Mouse (Mus musculus) liver, adult (tissue): ENCODE measurements around the gene Rabl6.

Experiments used
- GATA4 ChIP-seq: IDR thresholded peaks from 2 replicates; pipeline ENCODE4 v1.6.1; 2014; ENCODE audit warnings: mild to moderate bottlenecking, low read length; ENCODE audit not compliant: insufficient replicate concordance

Gene Rabl6

GRCm38 (mm10) chr2:25580621-25581101, 27.7 kb downstream of the Rabl6 start:
- TF ChIP-seq GATA4, result no peak

DNA sequence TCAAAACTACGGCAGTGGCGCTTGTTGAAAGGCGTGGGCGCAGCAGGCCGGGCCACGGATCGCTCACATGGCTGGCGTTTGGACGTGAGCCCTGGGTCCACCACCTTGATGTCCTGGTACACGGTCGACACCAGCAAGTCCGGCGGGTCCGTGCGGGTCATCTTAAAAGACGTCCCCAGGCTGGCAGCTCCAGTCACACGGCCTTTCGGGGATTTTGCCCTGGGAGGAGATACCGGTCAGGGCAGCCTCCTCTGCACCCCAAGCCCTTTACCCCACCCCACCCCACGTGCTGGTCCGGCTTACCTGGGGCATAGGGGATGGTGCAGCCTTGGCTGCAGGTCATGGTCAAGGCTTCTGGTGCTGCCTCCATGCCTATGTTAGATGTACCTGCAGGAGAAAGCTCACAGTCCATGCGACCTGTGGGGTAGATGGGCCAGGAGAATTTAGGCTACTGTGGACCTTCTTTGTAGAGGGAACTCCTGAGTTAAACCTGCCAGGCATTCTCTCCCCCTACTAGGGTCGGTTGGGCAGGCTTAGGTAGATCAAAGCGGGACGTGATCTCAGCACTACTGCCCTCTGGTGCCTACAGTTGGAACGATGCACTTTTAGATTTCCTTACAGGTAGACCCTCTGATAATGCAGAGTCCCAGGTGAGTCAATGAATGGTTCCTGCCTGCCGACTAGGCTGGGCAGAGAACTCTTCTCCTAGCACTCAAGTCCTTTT, 28.4 kb downstream of the Rabl6 start:
- TF ChIP-seq GATA4, result no peak

DNA sequence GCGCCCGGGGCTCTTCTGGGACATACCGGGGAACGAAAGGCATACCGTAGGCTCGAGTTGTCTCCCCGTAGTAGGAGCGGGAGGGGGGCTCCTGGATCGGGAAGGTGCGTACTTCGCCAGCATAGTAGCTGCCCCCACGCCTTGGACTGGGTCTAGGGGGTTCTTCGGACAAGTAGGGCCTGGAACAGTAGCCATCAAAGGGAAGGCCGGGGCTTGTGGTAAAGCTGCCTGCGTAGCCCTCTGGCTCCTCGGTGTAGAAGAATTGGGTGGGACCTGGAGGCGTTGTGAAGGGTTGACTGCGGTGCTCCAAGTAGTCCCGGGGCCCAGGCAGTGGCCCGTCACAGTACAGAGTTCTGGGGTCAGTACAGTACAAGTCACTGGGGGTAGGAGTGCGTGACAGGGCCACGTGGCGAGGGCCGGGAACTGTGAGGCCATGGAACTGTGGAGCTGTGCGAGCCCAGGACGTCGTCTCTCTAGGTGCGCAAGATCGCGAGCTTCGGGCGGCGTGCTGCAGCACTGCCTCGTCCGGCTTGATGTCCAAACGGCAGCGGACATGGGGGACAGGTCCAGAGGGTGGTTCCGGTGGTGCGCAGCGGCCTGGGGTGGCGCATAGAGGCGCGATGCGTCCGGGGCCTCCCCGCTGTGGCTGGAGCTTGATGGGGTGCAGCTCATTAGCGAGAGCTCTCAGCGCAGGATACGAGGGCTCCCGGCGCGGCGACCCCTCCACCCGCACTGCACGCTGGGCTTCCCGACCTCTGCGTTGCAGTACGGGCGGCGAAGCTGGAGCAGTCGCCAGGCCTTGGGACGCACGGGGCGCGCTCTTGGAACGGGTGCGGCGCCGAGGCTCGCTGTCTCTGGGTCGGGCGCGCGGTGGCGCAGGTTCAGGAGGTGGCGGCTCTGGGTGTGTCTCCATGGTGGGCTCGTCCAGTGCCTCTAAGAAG, 29.3 kb downstream of the Rabl6 start:
- no peak for TF ChIP-seq GATA4

DNA sequence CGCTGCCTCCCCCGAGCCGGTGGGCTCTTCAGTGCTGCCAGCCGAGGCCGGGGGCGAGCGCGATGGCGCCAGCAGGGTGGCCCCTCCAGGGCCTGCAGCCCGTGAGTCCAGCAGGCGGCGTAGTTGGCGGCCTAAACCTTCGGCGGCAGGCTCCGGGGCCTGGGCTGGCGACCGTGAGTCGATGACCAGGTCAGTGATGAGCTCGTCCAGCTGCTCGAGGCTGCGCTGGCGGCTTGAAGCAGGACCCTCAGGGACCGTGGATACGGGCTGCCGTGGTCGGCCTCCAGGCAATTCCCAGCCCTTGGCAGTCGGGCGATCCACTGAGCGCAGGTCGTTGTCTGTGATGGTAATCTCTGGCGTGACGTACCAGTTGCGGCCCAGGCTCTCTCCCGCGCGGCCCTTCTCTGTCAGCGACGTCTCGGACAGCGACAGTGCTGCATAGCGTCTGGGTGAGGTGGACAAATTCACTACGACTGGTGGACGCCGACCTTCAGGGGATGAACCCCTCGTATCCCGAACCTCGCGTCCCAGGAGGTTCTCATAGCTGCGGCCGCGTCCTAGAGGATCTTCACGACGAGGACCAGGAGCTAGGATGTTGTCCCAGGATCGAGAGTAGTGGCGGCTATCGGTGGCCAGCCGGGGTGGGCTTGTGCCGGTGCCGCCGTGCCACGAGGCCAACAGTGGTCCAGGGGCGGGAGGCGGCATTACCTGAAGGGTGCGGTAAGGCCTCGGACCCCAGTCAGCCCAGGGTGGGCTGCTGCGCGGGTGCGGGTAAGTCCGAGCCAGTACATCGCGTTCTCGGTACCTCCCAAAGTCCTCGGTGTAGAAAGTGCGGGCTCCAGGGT, 30.1 kb downstream of the Rabl6 start:
- no peak for TF ChIP-seq GATA4

GRCm38 (mm10) chr2:25576965-25577891, 31.1 kb downstream of the Rabl6 start:
- no peak for TF ChIP-seq GATA4

DNA sequence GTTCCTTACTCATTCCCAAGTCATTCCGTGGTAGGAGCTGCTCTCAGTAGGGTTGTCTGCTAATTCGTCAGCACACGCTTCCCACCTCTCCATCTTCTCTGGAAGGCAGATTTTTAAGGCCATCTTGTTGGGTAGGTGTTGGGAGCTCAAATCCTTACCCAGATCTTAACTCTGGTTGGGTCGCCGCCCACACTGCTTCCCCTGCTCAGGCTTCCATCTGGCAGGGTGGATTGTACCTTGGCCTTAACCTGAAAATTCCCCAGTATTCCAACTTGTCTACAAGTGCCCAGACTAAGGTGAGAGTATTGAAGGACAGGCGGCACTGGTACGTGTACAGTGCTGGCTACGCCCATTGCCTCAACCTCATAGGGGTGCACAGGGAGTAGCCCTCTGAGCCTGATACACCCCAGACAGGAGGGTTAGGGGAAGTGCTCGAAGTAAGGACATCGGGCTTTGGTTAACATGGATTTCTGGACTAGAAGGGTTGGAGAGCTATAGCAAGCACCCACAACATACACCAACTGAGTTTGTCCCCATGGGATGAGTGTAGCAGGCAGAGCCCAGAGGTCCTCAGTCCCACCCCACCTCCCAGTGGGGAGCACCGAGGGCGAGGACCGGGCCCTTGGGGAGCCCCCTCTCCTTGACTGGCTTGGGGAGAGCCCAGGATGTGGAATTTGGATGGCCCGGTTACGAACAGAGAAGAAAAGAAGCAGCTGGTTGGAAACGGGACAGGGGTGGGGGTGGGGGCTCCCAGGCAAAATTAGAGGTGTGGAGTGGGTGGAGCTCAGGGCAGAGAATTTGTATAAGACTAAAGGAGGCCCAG, 32.1 kb downstream of the Rabl6 start:
- no peak for TF ChIP-seq GATA4

GRCm38 (mm10) chr2:25575432-25576027, 32.8 kb downstream of the Rabl6 start:
- no peak for TF ChIP-seq GATA4

GRCm38 (mm10) chr2:25574579-25575431, 33.5 kb downstream of the Rabl6 start, which contains the start of the genes Mamdc4 and Phpt1:
Gene Mamdc4, minus strand, starts transcription at chr2:25574845.
Gene Phpt1, minus strand, starts transcription at chr2:25575224.
- no peak; the same call in 1 of the 2 replicates for TF ChIP-seq GATA4

- no peak for TF ChIP-seq GATA4
Measured at GRCm38 (mm10) chr2:25574136-25574535, 34.2 kb downstream of the Rabl6 start.

- TF ChIP-seq GATA4, result no peak
Measured at GRCm38 (mm10) chr2:25573068-25573467, 35.3 kb downstream of the Rabl6 start.

- TF ChIP-seq GATA4, result no peak
Measured at GRCm38 (mm10) chr2:25571221-25571620, 37.1 kb downstream of the Rabl6 start.

DNA sequence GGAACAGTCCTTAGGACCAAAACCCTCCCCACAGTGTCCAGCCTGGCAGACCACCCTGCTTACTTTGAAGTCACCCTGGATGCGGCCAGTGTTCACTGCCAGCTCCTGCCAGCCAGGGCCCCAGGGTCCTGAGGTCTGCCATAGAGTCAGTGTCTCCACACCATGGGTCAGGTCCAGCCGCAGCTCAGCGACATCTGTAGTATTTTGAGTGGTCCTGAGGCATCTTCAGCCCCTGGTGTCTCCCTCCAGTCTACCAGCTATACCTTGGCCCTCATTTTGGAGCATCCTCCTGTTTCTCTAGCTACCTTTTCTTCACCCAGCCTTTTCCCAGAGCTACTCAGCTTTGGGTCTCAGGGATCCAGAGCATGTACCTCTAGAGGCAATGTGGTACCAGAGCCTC, 39.0 kb downstream of the Rabl6 start:
- no peak for TF ChIP-seq GATA4
